Mouse (Mus musculus): ENCODE data around the gene Dact3.

DNA sequence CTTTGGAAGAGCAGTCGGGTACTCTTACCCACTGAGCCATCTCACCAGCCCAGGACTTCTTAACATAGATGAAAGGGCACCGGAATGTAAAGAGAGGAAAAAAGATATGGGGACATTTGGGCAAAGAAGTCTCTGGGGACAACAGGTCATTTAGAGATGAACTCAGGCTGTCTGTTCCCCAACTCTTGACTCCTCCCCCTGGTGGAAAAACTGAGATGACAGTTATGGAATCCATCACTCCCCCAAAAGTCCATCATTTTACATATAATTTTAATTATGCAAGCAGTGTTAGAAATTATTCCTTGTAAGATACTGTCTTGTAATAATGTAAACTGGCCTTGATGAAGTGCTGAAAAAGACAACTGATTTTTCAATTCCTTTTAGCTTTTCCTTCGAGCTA, 2.6 kb downstream of the Dact3 start:
- TF ChIP-seq EP300 (IDR thresholded peaks at IDR 0.05; ENCODE audit: insufficient read depth, low read depth, low read length), result no peak
- TF ChIP-seq CTCF (IDR thresholded peaks at IDR 0.05; ENCODE audit: low read depth, low read length), result no peak
